Mouse (Mus musculus) heart, adult 2 months (tissue): Measurements from ENCODE around the gene Trim27.

Experiments used
- CTCF ChIP-seq: fragments of 200-600 bp; IDR thresholded peaks from 2 replicates; pipeline ENCODE4 v1.8.1; 2022; ENCODE audit warnings: antibody characterized with exemption, mild to moderate bottlenecking, moderate library complexity
- POLR2A ChIP-seq: fragments of 200-500 bp; IDR thresholded peaks from 2 replicates; pipeline ENCODE4 v1.6.1; 2011; ENCODE audit warnings: mild to moderate bottlenecking, low read depth, low read length, control low read depth; ENCODE audit not compliant: insufficient read depth

GRCm38 (mm10) chr13:21198313-21198712 is 19.1 kb downstream of the Trim27 start:
- TF ChIP-seq POLR2A = no peak
- TF ChIP-seq CTCF = no peak
